Mouse (Mus musculus) MEL (cell line): ENCODE results near the gene Ryk.

Experiments used
- BHLHE40 ChIP-seq: IDR thresholded peaks from 2 replicates; pipeline ENCODE4 v1.6.1; 2012; ENCODE audit warnings: low read depth, mild to moderate bottlenecking, inconsistent platforms, low read length, improper control_type of control experiment, borderline replicate concordance
- CTCF ChIP-seq, 3 experiments: IDR thresholded peaks in 2 of 3; conservative IDR thresholded peaks in 1 of 3; 2 replicates each; pipeline ENCODE4 v1.5.1; 2011 to 2012; ENCODE audit warnings: low read length in 3 of 3, low read depth in 2 of 3, mild to moderate bottlenecking in 2 of 3, improper control_type of control experiment in 1 of 3, inconsistent platforms in 1 of 3, mixed read lengths in 1 of 3, moderate library complexity in 1 of 3; ENCODE audit not compliant: control insufficient read depth in 1 of 3, insufficient read depth in 1 of 3, poor library complexity in 1 of 3, severe bottlenecking in 1 of 3
- EP300 ChIP-seq, 2 experiments: IDR thresholded peaks; 2 replicates each; pipeline ENCODE4 v1.6.1; 2011; ENCODE audit warnings: improper control_type of control experiment in 2 of 2, low read length in 2 of 2, low read depth in 1 of 2, mild to moderate bottlenecking in 1 of 2
- ETS1 ChIP-seq: IDR thresholded peaks from 2 replicates; pipeline ENCODE4 v1.6.1; 2012; ENCODE audit warnings: low read depth, mild to moderate bottlenecking, inconsistent platforms, low read length, improper control_type of control experiment, moderate library complexity
- GABPA ChIP-seq: IDR thresholded peaks from 2 replicates; pipeline ENCODE4 v1.6.1; 2012; ENCODE audit warnings: low read depth, mild to moderate bottlenecking, inconsistent platforms, low read length, improper control_type of control experiment, moderate library complexity
- MAFK ChIP-seq: IDR thresholded peaks from 2 replicates; pipeline ENCODE4 v1.6.1; 2011; ENCODE audit warnings: low read depth, mild to moderate bottlenecking, low read length, improper control_type of control experiment, borderline replicate concordance
- MAX ChIP-seq: IDR thresholded peaks from 2 replicates; pipeline ENCODE4 v1.6.1; 2011; ENCODE audit warnings: low read length, improper control_type of control experiment
- NELFE ChIP-seq: IDR thresholded peaks from 2 replicates; pipeline ENCODE4 v1.6.1; 2011; ENCODE audit warnings: low read depth, low read length, improper control_type of control experiment
- POLR2A ChIP-seq, 2 experiments: IDR thresholded peaks; 2 replicates each; pipeline ENCODE4 v1.6.1; 2011 to 2012; ENCODE audit warnings: low read length in 2 of 2, mild to moderate bottlenecking in 2 of 2, control low read depth in 1 of 2, improper control_type of control experiment in 1 of 2, low read depth in 1 of 2, moderate library complexity in 1 of 2; ENCODE audit not compliant: control insufficient read depth in 1 of 2, insufficient read depth in 1 of 2, poor library complexity in 1 of 2
- POLR2AphosphoS2 ChIP-seq: IDR thresholded peaks from 2 replicates; pipeline ENCODE4 v1.6.1; 2011; ENCODE audit warnings: low read length, improper control_type of control experiment
- TAL1 ChIP-seq: IDR thresholded peaks from 2 replicates; pipeline ENCODE4 v1.6.1; 2012; ENCODE audit warnings: mild to moderate bottlenecking, inconsistent platforms, low read length, moderate library complexity, mixed read lengths
- TCF12 ChIP-seq: IDR thresholded peaks from 2 replicates; pipeline ENCODE4 v1.6.1; 2014; ENCODE audit warnings: low read depth, mild to moderate bottlenecking, inconsistent platforms, low read length, improper control_type of control experiment, moderate library complexity
- USF2 ChIP-seq, 2 experiments: IDR thresholded peaks; 2 replicates each; pipeline ENCODE4 v1.6.1; 2011 to 2012; ENCODE audit warnings: improper control_type of control experiment in 2 of 2, low read length in 2 of 2, borderline replicate concordance in 1 of 2, inconsistent platforms in 1 of 2, low read depth in 1 of 2, mild to moderate bottlenecking in 1 of 2; ENCODE audit not compliant: insufficient read depth in 1 of 2

GRCm38 (mm10) chr9:102942221-102942620 lies 107.5 kb downstream of the Ryk start:
- no peak for TF ChIP-seq GABPA
- TF ChIP-seq BHLHE40 = no peak
- TF ChIP-seq POLR2A (IDR thresholded peaks at IDR 0.05; ENCODE audit: control insufficient read depth in 1 of 2, insufficient read depth in 1 of 2, low read depth in 1 of 2, low read length in 2 of 2, poor library complexity in 1 of 2) = no peak
- no peak for TF ChIP-seq USF2 (IDR thresholded peaks at IDR 0.05; ENCODE audit: borderline replicate concordance in 1 of 2, insufficient read depth in 1 of 2, low read depth in 1 of 2, low read length in 2 of 2)
- no peak for TF ChIP-seq ETS1
- TF ChIP-seq EP300 (IDR thresholded peaks at IDR 0.05; ENCODE audit: low read depth in 1 of 2, low read length in 2 of 2) = no peak
- no peak for TF ChIP-seq CTCF (IDR thresholded peaks at IDR 0.05 in 2 of 3, conservative IDR thresholded peaks at IDR 0.05 in 1 of 3; ENCODE audit: control insufficient read depth in 1 of 3, insufficient read depth in 1 of 3, low read depth in 2 of 3, low read length in 3 of 3, poor library complexity in 1 of 3, severe bottlenecking in 1 of 3)
- TF ChIP-seq MAX = no peak
- TF ChIP-seq NELFE = no peak
- no peak for TF ChIP-seq MAFK
- no peak for TF ChIP-seq POLR2AphosphoS2
- TF ChIP-seq TCF12 = no peak
- TF ChIP-seq TAL1 = no peak
